Mouse (Mus musculus) thymus, adult 2 months (tissue): Measurements from ENCODE around the gene Fgfr2. TPM values are rescaled to one million over a fixed set of nuclear protein-coding genes. Genes with fewer than 3 reads are reported as not detected.

Experiments used
- DNase-seq: peaks from one replicate; pipeline ENCODE4 v3.0.0; 2021
- H3K27ac ChIP-seq: fragments of 200-500 bp; 2 replicates; pipeline ENCODE4 v1.5.1; 2012; ENCODE audit warnings: low read length, control low read depth; ENCODE audit not compliant: control insufficient read depth, insufficient read depth
- H3K27me3 ChIP-seq: fragments of 200-500 bp; 2 replicates; pipeline ENCODE4 v1.6.1; 2012; ENCODE audit warnings: mild to moderate bottlenecking, low read length, moderate library complexity, mixed read lengths; ENCODE audit not compliant: control insufficient read depth, insufficient read depth
- H3K36me3 ChIP-seq: fragments of 200-500 bp; 2 replicates; pipeline ENCODE4 v1.6.1; 2012; ENCODE audit warnings: mild to moderate bottlenecking, low read length, moderate library complexity; ENCODE audit not compliant: control insufficient read depth, insufficient read depth
- H3K4me1 ChIP-seq: fragments of 200-500 bp; replicated peaks from 2 replicates; pipeline ENCODE4 v1.6.1; 2012; ENCODE audit warnings: low read length; ENCODE audit not compliant: control insufficient read depth, insufficient read depth
- H3K4me3 ChIP-seq: fragments of 200-500 bp; 2 replicates; pipeline ENCODE4 v1.5.1; 2012; ENCODE audit warnings: mild to moderate bottlenecking, low read length, control low read depth, moderate library complexity; ENCODE audit not compliant: control insufficient read depth, insufficient read depth
- CTCF ChIP-seq: fragments of 200-500 bp; IDR thresholded peaks from 2 replicates; pipeline ENCODE4 v1.5.1; 2012; ENCODE audit warnings: mild to moderate bottlenecking, control low read depth, low read length, moderate library complexity, borderline replicate concordance; ENCODE audit not compliant: control insufficient read depth, poor library complexity, insufficient read depth; ENCODE audit errors: extremely low read depth
- POLR2A ChIP-seq: fragments of 200-500 bp; IDR thresholded peaks from 2 replicates; pipeline ENCODE4 v1.6.1; 2012; ENCODE audit warnings: mild to moderate bottlenecking, low read length, control low read depth, moderate library complexity; ENCODE audit not compliant: control insufficient read depth, poor library complexity, insufficient read depth; ENCODE audit errors: extremely low read depth
- WGBS: fragments of 180-500 bp; shearing (Covaris S2); methylation state at CpG from one replicate; pipeline ENCODE4 v1.1.7; 2018; 5-methylcytosine and 5-hydroxymethylcytosine counted together
- polyA plus RNA-seq: library from polyadenylated mRNA; depleted of rRNA; stranded (reverse); fragments of >200 nt; gene quantifications from 2 replicates; pipeline ENCODE4 v1.2.3, GENCODE M21; 2012

Gene Fgfr2
- polyA plus RNA-seq, 1 experiment = 12.1 TPM

GRCm38 (mm10) chr7:130705230-130705629, 2417.9 kb downstream of the Fgfr2 start:
- Histone ChIP-seq H3K4me1 (peaks cover 14% of the 10 kb centered on the region), H3K27me3 (no peaks in the 10 kb centered on the region), H3K36me3 (no peaks in the 10 kb centered on the region), H3K4me3 (no peak overlapping the region), H3K27ac (no peak overlapping the region)
- DNase-seq = no peak
- TF ChIP-seq POLR2A (no peak), CTCF (no peak)
- WGBS = 91% methylated on average over 2 of the region's 2 CpGs

- Histone ChIP-seq H3K27ac (no peak overlapping the region), H3K36me3 (no peaks in the 10 kb centered on the region), H3K4me1 (peaks cover 32% of the 10 kb centered on the region), H3K27me3 (no peaks in the 10 kb centered on the region), H3K4me3 (no peak overlapping the region)
- 44% methylated on average over 1 of the region's 1 CpGs for WGBS
- TF ChIP-seq CTCF (no peak), POLR2A (no peak)
- DNase-seq = no peak
Measured at GRCm38 (mm10) chr7:130701336-130701735, 2421.8 kb downstream of the Fgfr2 start.

GRCm38 (mm10) chr7:130698480-130698879, 2424.7 kb downstream of the Fgfr2 start:
- H3K27me3 ChIP-seq = no peaks in the 10 kb centered on the region
- no peak for DNase-seq
- TF ChIP-seq POLR2A (no peak), CTCF (no peak)
- H3K27ac ChIP-seq = no peak overlapping the region
- H3K36me3 ChIP-seq = no peaks in the 10 kb centered on the region
- H3K4me1 ChIP-seq = peaks cover 42% of the 10 kb centered on the region
- no peak overlapping the region for H3K4me3 ChIP-seq

GRCm38 (mm10) chr7:130696347-130697234, 2426.6 kb downstream of the Fgfr2 start:
- DNase-seq = no peak
- no peak overlapping the region for H3K27ac ChIP-seq
- H3K36me3 ChIP-seq = no peaks in the 10 kb centered on the region
- TF ChIP-seq CTCF = no peak
- TF ChIP-seq POLR2A = no peak
- H3K27me3 ChIP-seq = no peaks in the 10 kb centered on the region
- peaks cover 43% of the 10 kb centered on the region for H3K4me1 ChIP-seq
- H3K4me3 ChIP-seq = no peak overlapping the region
- WGBS = 91% methylated on average over 16 of the region's 16 CpGs

DNA sequence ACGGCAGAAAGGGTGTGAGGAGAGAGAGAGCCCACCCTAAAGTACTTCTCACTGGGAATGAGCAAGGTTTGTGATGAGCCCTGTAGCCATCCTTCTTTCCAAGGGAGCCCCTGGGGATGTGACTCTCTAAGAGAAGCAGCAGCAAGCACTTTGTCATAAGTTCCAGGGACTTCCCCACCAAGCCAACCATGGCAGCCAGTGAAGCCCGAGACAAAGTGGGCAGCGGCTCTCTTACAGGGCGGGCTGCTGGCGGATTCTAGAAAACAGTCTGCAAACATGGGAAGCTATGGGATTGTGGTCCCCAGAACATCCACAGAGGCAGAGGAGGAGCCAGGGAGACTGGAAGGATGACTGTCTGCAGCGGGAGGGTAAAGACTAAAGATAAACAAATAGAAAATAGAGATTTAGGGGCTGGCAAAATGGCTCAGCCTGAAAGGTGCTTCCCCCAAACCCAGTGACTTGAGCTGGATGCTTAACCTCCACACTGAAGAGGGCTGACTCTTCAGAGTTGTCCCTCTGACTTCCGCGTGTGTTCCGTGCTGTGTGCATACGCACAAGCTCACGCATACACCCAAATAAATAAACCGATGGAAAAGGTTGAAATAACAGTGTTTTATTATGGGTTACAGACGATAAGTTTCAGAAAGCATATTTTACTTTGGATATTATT, 2427.3 kb downstream of the Fgfr2 start:
- Histone ChIP-seq H3K4me3 (no peak overlapping the region), H3K27ac (no peak overlapping the region), H3K27me3 (no peaks in the 10 kb centered on the region), H3K36me3 (no peaks in the 10 kb centered on the region), H3K4me1 (peaks cover 39% of the 10 kb centered on the region)
- WGBS = 83% methylated on average over 13 of the region's 13 CpGs
- DNase-seq = no peak
- TF ChIP-seq POLR2A = no peak
- no peak for TF ChIP-seq CTCF

- TF ChIP-seq CTCF = no peak
- TF ChIP-seq POLR2A = no peak
- Histone ChIP-seq H3K4me1 (peaks cover 32% of the 10 kb centered on the region), H3K27me3 (no peaks in the 10 kb centered on the region), H3K36me3 (no peaks in the 10 kb centered on the region), H3K4me3 (no peak overlapping the region), H3K27ac (no peak overlapping the region)
- WGBS = 95% methylated on average over 11 of the region's 11 CpGs
- DNase-seq = no peak
Measured at GRCm38 (mm10) chr7:130693800-130694193, 2429.4 kb downstream of the Fgfr2 start.
